In the genomic region with DNA sequence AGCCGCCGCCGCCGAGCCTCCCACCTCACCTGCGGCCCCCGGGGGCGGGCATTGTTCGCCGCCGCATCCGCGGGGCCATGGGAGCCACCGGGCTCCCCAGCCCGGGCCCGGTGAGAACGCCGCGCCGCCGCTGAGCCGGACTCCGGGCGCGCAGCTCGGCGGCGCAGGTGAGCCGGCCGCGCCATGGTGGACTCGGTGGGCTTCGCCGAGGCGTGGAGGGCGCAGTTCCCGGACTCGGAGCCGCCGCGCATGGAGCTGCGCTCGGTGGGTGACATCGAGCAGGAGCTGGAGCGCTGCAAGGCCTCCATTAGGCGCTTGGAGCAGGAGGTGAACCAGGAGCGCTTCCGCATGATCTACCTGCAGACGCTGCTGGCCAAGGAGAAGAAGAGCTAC, we compare ENCODE assay signal across 9 mouse cellular contexts. TPM values are rescaled to one million over a fixed set of nuclear protein-coding genes. Genes with fewer than 3 reads are reported as not detected.
DNase-seq lines count a peak whose midpoint lies in the region; ATAC-seq lines count a peak whose summit lies in the region.
"Had no signal": no experiment of that assay in that cellular context is flagged by ENCODE, and none has a peak within 500 bp of the region (broad histone marks: within the 10 kb centered on the region; RNA-seq: fewer than 3 reads in every experiment).

No protein-coding gene starts in this region.

- peaks cover 11% of the 10 kb centered on the region; the same call in 1 of the 2 replicates for H3K27me3 ChIP-seq in forebrain, embryonic 12.5 days
- H3K27me3 ChIP-seq in neural tube, embryonic 11.5 days (ENCODE audit: control insufficient read depth, insufficient read depth, low read length): no peaks in the 10 kb centered on the region

- under 1% methylated on average over 44 of the region's 48 CpGs for WGBS in forebrain, embryonic 12.5 days
- WGBS in neural tube, embryonic 11.5 days: 0% methylated on average over 29 of the region's 48 CpGs

- DNase-seq in adrenal gland, adult 2 months: peak; percentile 49
- DNase-seq in adrenal gland, postnatal 4 days (ENCODE audit: low spot score in 2 of 2): no peak
- DNase-seq in right cerebral cortex, postnatal 25 days: peak; percentile 53
- DNase-seq in right cerebral cortex, adult 2 months (ENCODE audit: low spot score in 2 of 2): no peak
- peak; percentile 49 for DNase-seq in kidney, postnatal 10 days
- DNase-seq in neural tube, embryonic 11.5 days (ENCODE audit: low spot score): peak; percentile 38

- peaks cover 15% of the 10 kb centered on the region; the same call in 1 of the 2 replicates for H3K36me3 ChIP-seq in forebrain, embryonic 12.5 days (replicated peaks)
- no peaks in the 10 kb centered on the region for H3K36me3 ChIP-seq in neural tube, embryonic 11.5 days (ENCODE audit: control insufficient read depth, insufficient read depth, low read length)

- peak overlapping the region; percentile 81 for H3K27ac ChIP-seq in forebrain, embryonic 12.5 days
- H3K27ac ChIP-seq in neural tube, embryonic 11.5 days (ENCODE audit: low read depth, low read length): peak overlapping the region; percentile 75

- H3K4me2 ChIP-seq in forebrain, embryonic 12.5 days: peak overlapping the region; percentile 85
- H3K4me2 ChIP-seq in neural tube, embryonic 11.5 days (ENCODE audit: low read depth): peak overlapping the region; percentile 77

- peak overlapping the region; percentile 89 for H3K4me3 ChIP-seq in forebrain, embryonic 12.5 days (replicated peaks)
- peak overlapping the region; percentile 77 for H3K4me3 ChIP-seq in neural tube, embryonic 11.5 days (ENCODE audit: low read depth, low read length)

- peaks cover 78% of the 10 kb centered on the region for H3K4me1 ChIP-seq in forebrain, embryonic 12.5 days
- H3K4me1 ChIP-seq in neural tube, embryonic 11.5 days (ENCODE audit: control insufficient read depth, insufficient read depth, low read length): peaks cover 26% of the 10 kb centered on the region

- H3K9ac ChIP-seq in forebrain, embryonic 12.5 days: peak overlapping the region; percentile 89
- H3K9ac ChIP-seq in neural tube, embryonic 11.5 days (ENCODE audit: low read length): peak overlapping the region; percentile 79

- no peaks in the 10 kb centered on the region for H3K9me3 ChIP-seq in forebrain, embryonic 12.5 days
- no peaks in the 10 kb centered on the region for H3K9me3 ChIP-seq in neural tube, embryonic 11.5 days (ENCODE audit: control insufficient read depth, low read length)

- peak; percentile 51; the same call in 1 of the 2 replicates for ATAC-seq in forebrain, embryonic 12.5 days (ENCODE audit: low FRiP score)
- ATAC-seq in neural tube, embryonic 11.5 days (ENCODE audit: insufficient read depth, low FRiP score, low TSS enrichment): peak; percentile 45; the same call in 1 of the 2 replicates
- ATAC-seq in megakaryocyte progenitor cell, adult 5-6 weeks (replicated peaks; ENCODE audit: poor library complexity): no peak

RNA-seq across cellular contexts. Expression of a gene that starts 0.4 kb away (rescaled TPM):
- 10 to 100 TPM; 40.2 to 43.2 TPM for total RNA-seq in adrenal gland, adult 2 months (2021)
- 20.0 and 20.1 TPM in 2 replicates for polyA plus RNA-seq in adrenal gland, adult 2 months (2012; rRNA removed)
- total RNA-seq in adrenal gland, postnatal 4 days (2021): 10 to 100 TPM; 28.2 to 31.7 TPM
- polyA plus RNA-seq in forebrain, embryonic 12.5 days (2016; fragmentation: Nextera tagmentation; extraction: Ambion mirVana): 11.5 TPM in 2 replicates
- 9.7 and 11.1 TPM in 2 replicates for polyA plus RNA-seq in neural tube, embryonic 11.5 days (2014; fragmentation: Nextera tagmentation; extraction: Ambion mirVana)
- 18.1 and 18.6 TPM in 2 replicates for total RNA-seq in megakaryocyte progenitor cell, adult 5-6 weeks (2015)
- total RNA-seq in megakaryocyte progenitor cell, adult 5-6 weeks (2017): 23.0 and 28.2 TPM in 2 replicates

RNA-seq across cellular contexts. Expression of a gene that starts 24.0 kb away (rescaled TPM):
- total RNA-seq in adrenal gland, adult 2 months (2021): 10 to 100 TPM; 12.9 to 16.3 TPM
- 38.1 and 40.4 TPM in 2 replicates for polyA plus RNA-seq in adrenal gland, adult 2 months (2012; rRNA removed)
- total RNA-seq in adrenal gland, postnatal 4 days (2021): 10 to 100 TPM; 23.7 to 23.9 TPM
- polyA plus RNA-seq in forebrain, embryonic 12.5 days (2016; fragmentation: Nextera tagmentation; extraction: Ambion mirVana): 12.2 and 13.5 TPM in 2 replicates
- polyA plus RNA-seq in neural tube, embryonic 11.5 days (2014; fragmentation: Nextera tagmentation; extraction: Ambion mirVana): 8.6 and 8.8 TPM in 2 replicates
- total RNA-seq in megakaryocyte progenitor cell, adult 5-6 weeks (2015): 0.61 and 0.84 TPM in 2 replicates
- total RNA-seq in megakaryocyte progenitor cell, adult 5-6 weeks (2017): 0.67 TPM in 1 of 2 replicates, not detected in the other

RNA-seq across cellular contexts. Expression of a gene that starts 28.5 kb away (rescaled TPM):
- total RNA-seq in adrenal gland, adult 2 months (2021): 1 to 10 TPM in 1 of 2 experiments, not detected in 1; 1.8 TPM
- polyA plus RNA-seq in adrenal gland, adult 2 months (2012; rRNA removed): 0.54 TPM in 1 of 2 replicates, not detected in the other
- under 1 TPM; 0.25 to 0.34 TPM for total RNA-seq in adrenal gland, postnatal 4 days (2021)
- polyA plus RNA-seq in forebrain, embryonic 12.5 days (2016; fragmentation: Nextera tagmentation; extraction: Ambion mirVana): 0.72 TPM in 1 of 2 replicates, not detected in the other
- not detected in 2 replicates for polyA plus RNA-seq in neural tube, embryonic 11.5 days (2014; fragmentation: Nextera tagmentation; extraction: Ambion mirVana)
- total RNA-seq in megakaryocyte progenitor cell, adult 5-6 weeks (2015): not detected in 2 replicates
- total RNA-seq in megakaryocyte progenitor cell, adult 5-6 weeks (2017): 0.96 TPM in 1 of 2 replicates, not detected in the other
- total RNA-seq: heart, adult 18-20 months had no signal

Comparison
In these comparisons a context has a peak if more than half of its experiments do, and no peak if none do; other contexts are left out.
1. DNase-seq: peak in adrenal gland, adult 2 months (single experiment), right cerebral cortex, postnatal 25 days (single experiment), kidney, postnatal 10 days (single experiment) and neural tube, embryonic 11.5 days (single experiment); none in adrenal gland, postnatal 4 days (0 of 2) and right cerebral cortex, adult 2 months (0 of 2).
2. RNA of a gene that starts 24.0 kb away (total RNA-seq): 23.7 to 23.9 TPM in adrenal gland, postnatal 4 days and 12.9 to 16.3 TPM in adrenal gland, adult 2 months; 0.61 to 0.84 TPM in megakaryocyte progenitor cell, adult 5-6 weeks; every median in the first group is over 4 times any median in the second.